Mouse (Mus musculus) MN1 (cell line): ENCODE measurements at regions not wholly inside any gene's neighbourhood (a gene's known extent, or its start where the extent isn't known, plus 50 kb on each side); places are given as distances from the start of the nearest gene placed in this dataset.

ENCODE experiments used
- DNase-seq: peaks from one replicate; pipeline ENCODE4 v3.0.0-alpha.2; 2016; ENCODE audit warnings: low spot score

GRCm38 (mm10) chr7:66593619-66594018, 95.8 kb downstream of the Asb7 start:
- DNase-seq: no peak

GRCm38 (mm10) chr7:66591594-66592290, 97.7 kb downstream of the Asb7 start:
- DNase-seq: no peak

GRCm38 (mm10) chr7:66586511-66586910, 102.9 kb downstream of the Asb7 start:
- no peak for DNase-seq

- no peak for DNase-seq
Observed at GRCm38 (mm10) chr7:66580687-66581151, 108.7 kb downstream of the Asb7 start.

GRCm38 (mm10) chr7:66576261-66576660, 113.1 kb downstream of the Asb7 start:
- no peak for DNase-seq

- DNase-seq: no peak
Observed at GRCm38 (mm10) chr7:66571451-66571850, 117.9 kb downstream of the Asb7 start.

GRCm38 (mm10) chr7:66547694-66548093, 120.4 kb upstream of the Aldh1a3 start:
- no peak for DNase-seq

- no peak for DNase-seq
Observed at GRCm38 (mm10) chr7:66545184-66545583, 117.9 kb upstream of the Aldh1a3 start.

GRCm38 (mm10) chr7:66544352-66545053, 117.2 kb upstream of the Aldh1a3 start:
- DNase-seq: no peak

GRCm38 (mm10) chr7:66532596-66532995, 105.3 kb upstream of the Aldh1a3 start:
- no peak for DNase-seq

- no peak for DNase-seq
Observed at GRCm38 (mm10) chr7:66532048-66532447, 104.7 kb upstream of the Aldh1a3 start.

GRCm38 (mm10) chr7:66531111-66531510, 103.8 kb upstream of the Aldh1a3 start:
- DNase-seq: no peak

GRCm38 (mm10) chr7:66528881-66529280, 101.6 kb upstream of the Aldh1a3 start:
- DNase-seq: no peak

- no peak for DNase-seq
Observed at GRCm38 (mm10) chr7:66523959-66524358, 96.6 kb upstream of the Aldh1a3 start.

- no peak for DNase-seq
Observed at GRCm38 (mm10) chr7:66521522-66521921, 94.2 kb upstream of the Aldh1a3 start.

GRCm38 (mm10) chr7:66516143-66516542, 88.8 kb upstream of the Aldh1a3 start:
- no peak for DNase-seq

- no peak for DNase-seq
Observed at GRCm38 (mm10) chr7:66513411-66513810, 86.1 kb upstream of the Aldh1a3 start.

GRCm38 (mm10) chr7:66505734-66506133, 78.4 kb upstream of the Aldh1a3 start:
- DNase-seq: no peak

GRCm38 (mm10) chr7:66504519-66504918, 77.2 kb upstream of the Aldh1a3 start:
- no peak for DNase-seq

- DNase-seq: no peak
Observed at GRCm38 (mm10) chr7:66501425-66501824, 74.1 kb upstream of the Aldh1a3 start.

GRCm38 (mm10) chr7:66497480-66497879, 70.2 kb upstream of the Aldh1a3 start:
- no peak for DNase-seq

- no peak for DNase-seq
Observed at GRCm38 (mm10) chr7:66493216-66493885, 66.0 kb upstream of the Aldh1a3 start.

- DNase-seq: peak; percentile 14
Observed at GRCm38 (mm10) chr7:66492748-66493147, 65.4 kb upstream of the Aldh1a3 start.
